Mouse (Mus musculus): ENCODE measurements around the gene Glud1. TPM values are rescaled to one million over a fixed set of nuclear protein-coding genes. Genes with fewer than 3 reads are reported as not detected.

The Glud1 gene
- total RNA-seq, 2 experiments from 2014 or later: 127 to 222 TPM

DNA sequence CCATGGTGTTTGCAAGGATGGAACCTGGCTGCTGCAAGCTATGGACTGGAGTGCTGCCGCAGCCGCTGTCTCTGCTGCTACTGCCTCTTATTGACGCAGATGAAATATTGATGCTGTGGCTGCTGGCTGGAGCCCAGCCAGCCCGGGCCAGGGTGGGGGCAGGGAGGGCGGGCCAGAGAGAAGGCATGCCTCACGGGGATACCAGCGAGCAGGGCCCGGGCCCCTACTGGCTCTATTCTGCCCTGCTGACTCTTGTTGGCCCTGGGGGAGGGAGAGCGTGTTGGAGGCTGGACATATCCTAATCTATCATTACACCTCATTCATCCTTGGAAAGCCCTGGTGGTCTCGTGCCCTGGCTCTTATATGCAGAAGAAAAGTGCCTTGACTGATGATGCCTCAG lies 64.0 kb downstream of the Glud1 start, which contains the start of gene Sncg:
Gene Sncg (minus strand): TSS at position 213 of the 400 bp plus-strand sequence.
- no peak for ATAC-seq (replicated peaks; ENCODE audit: poor library complexity, severe bottlenecking)

DNA sequence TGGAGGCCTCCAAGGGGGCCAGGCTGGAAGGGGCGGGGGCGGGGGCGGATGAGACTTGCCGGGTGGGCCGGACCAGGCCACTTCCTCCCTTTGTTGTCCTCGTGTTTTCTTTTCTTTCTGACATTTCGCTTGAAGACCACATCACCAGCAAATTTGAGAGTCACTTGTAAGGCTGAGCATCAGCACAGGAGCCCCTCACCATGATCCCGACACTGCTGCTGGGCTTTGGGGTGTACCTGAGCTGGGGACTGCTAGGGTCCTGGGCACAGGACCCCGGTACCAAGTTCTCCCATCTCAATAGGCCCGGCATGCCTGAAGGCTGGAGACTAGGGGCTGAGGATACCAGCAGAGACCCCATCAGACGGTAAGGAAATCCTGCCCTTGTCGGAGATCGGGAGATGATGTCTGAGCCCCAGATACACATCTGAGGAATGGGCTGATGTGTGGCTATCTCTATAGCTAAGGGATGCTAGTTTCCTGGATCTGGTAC lies 64.9 kb downstream of the Glud1 start, which contains the start of gene Mmrn2:
Gene Mmrn2 (plus strand): TSS at position 51 of the 490 bp plus-strand sequence.
- no peak for ATAC-seq (replicated peaks; ENCODE audit: poor library complexity, severe bottlenecking)

DNA sequence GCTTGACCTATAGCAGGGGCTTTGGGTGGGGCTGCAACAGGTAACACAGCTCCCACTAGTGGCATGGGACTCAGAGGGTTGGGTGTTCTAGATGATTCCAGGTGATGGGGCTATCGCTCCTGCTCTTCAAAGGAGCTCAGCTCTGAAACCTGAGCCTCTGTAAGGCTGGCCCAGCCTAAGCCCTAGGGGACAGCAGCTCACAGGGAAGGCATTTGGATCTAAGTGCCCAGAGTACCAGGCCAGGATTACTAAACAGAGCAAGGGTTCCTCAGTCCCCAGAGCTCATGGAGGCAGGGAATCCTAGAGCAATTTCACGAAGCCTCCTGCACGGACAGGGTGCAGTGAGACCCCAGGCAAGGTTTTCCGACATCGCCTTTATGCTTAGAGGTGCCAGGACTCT lies 65.4 kb downstream of the Glud1 start:
- ATAC-seq (replicated peaks; ENCODE audit: poor library complexity, severe bottlenecking): no peak

DNA sequence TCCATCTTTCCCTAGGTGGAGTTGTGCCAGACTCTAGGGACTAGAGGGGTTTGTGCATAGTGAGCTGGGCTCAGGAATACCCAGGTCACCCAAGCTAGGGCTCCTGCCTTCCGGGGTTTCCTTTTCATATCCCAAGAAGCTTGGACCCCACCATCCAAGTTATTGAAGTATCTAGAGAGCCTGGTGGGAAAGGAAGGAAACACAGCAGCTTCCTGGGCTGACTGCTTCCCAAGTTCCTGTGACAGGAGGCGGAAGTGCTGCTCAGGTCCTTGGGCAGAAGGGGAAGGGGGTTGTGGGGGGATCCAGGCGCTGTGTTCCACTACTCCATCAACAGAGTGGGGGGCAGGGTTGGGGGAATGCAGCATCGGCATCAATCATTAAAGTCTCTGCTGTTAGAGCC lies 66.6 kb downstream of the Glud1 start:
- no peak for ATAC-seq (replicated peaks; ENCODE audit: poor library complexity, severe bottlenecking)

DNA sequence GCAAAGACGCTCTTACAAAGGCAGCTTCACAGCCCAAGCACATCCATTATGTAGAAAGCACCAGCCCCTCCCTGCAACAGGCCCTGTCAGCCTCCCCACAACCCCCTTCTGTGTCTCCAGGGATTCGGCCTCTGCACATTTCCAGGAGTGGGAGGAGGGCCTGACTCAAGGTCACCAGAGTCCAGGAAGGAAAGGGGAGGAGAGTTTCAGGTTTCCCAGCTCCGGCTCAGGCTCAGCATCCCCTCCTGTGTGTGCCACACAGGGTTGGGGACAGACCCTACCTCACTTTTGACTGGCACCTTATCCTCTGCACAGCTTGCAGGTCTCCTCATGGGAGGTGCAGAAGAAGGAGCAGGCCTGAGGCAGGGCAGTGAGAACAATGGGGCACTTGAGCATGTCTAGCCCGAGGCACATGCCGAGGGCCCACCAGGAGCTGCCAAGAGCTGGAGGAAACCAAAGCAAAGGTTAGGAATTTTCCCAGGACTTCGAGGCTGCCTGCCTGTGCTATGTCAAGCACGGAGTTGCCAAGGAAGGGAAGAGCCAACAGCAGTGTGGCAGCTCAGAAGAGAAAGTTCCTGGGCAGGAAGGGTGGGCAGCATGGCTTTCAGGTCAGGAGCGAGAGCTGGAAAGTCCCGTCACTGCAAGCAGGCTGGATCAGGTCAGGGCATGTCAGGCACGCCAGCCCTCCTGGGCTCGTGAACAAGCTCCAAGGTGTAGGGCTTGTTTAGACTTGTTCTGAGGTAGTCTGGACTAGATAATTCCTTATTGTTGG lies 68.2 kb downstream of the Glud1 start:
- ATAC-seq (replicated peaks; ENCODE audit: poor library complexity, severe bottlenecking): no peak

DNA sequence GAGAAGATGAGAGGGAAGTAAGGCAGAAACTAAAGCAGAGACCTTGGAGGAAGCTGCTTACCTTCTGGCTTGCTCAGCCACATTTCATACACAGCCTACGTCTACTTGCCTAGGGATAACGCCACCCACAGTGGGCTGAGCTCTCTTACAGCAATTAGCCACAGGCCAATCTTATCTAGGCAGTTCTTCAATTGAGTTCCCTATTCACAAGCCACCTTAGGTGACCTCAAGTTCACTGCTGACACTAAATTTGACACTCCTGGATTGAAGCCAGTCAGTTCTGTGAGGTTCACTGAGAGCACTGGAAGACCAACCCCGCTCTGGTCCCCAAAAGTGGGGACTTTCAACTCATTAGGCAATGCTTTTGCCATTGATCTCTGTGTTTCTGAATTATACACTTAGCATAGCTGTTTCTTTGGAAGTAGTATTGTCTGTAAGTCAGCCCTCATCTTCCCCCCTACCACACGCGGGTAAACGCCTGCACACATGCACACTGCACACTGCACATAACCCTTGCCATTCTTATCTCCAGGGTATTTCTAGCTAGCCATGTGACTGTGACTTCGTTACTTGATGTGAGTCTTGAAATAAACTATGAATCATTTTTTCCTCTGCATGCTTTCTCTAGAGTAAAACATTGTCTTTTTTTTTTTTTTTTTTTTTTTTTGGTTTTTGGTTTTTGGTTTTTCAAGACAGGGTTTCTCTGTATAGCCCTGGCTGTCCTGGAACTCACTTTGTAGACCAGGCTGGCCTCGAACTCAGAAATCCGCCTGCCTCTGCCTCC lies 72.6 kb downstream of the Glud1 start:
- ATAC-seq (replicated peaks; ENCODE audit: poor library complexity, severe bottlenecking): no peak

DNA sequence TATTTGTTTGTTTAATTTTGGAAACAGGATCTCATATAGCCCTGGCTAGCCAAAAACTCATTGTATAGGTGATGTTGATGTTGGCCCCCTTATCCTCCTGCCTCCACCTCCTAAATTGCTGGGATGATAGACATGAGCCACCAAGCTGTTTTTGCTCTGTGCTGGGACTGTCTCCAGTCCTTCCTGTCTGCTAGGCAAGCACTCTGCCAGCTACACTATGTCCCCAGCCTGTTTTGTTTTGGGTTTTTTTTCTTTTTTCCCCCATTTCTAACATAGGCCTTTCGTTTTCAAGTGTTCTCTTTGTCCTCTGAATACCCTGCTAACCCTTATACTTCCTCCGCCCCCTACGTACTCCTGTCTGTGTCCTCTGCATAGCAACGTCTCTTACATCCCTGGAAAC lies 82.8 kb downstream of the Glud1 start:
- no peak for ATAC-seq (replicated peaks; ENCODE audit: poor library complexity, severe bottlenecking)

Other genes starting within 250 kb of the Glud1 start
- gene Anxa8, start 224.7 kb upstream of the Glud1 start, total RNA-seq (2014; fragmentation: Nextera tagmentation): not detected in 2 replicates
- not detected in 2 replicates for gene Anxa8, start 224.7 kb upstream of the Glud1 start, total RNA-seq (2017)
- gene A630023A22Rik, start 208.0 kb upstream of the Glud1 start, total RNA-seq (2014; fragmentation: Nextera tagmentation): not detected in 2 replicates
- not detected in 2 replicates for gene A630023A22Rik, start 208.0 kb upstream of the Glud1 start, total RNA-seq (2017)
- gene Npy4r, start 158.2 kb upstream of the Glud1 start, total RNA-seq (2014; fragmentation: Nextera tagmentation): not detected in 2 replicates
- gene Npy4r, start 158.2 kb upstream of the Glud1 start, total RNA-seq (2017): not detected in 2 replicates
- gene Gprin2, start 109.1 kb upstream of the Glud1 start, total RNA-seq (2014; fragmentation: Nextera tagmentation): not detected in 2 replicates
- gene Gprin2, start 109.1 kb upstream of the Glud1 start, total RNA-seq (2017): not detected in 2 replicates
- gene Syt15, start 91.1 kb upstream of the Glud1 start, total RNA-seq (2014; fragmentation: Nextera tagmentation): not detected in 2 replicates
- not detected in 2 replicates for gene Syt15, start 91.1 kb upstream of the Glud1 start, total RNA-seq (2017)
- gene Shld2, start 234 bp upstream of the Glud1 start, total RNA-seq (2014; fragmentation: Nextera tagmentation): 6.6 and 16.8 TPM in 2 replicates
- 7.9 and 17.8 TPM in 2 replicates for gene Shld2, start 234 bp upstream of the Glud1 start, total RNA-seq (2017)
- gene Fam25c, start 44.7 kb downstream of the Glud1 start, total RNA-seq (2014; fragmentation: Nextera tagmentation): not detected in 2 replicates
- not detected in 2 replicates for gene Fam25c, start 44.7 kb downstream of the Glud1 start, total RNA-seq (2017)
- gene Sncg, start 64.1 kb downstream of the Glud1 start, total RNA-seq (2014; fragmentation: Nextera tagmentation): not detected in 2 replicates
- not detected in 2 replicates for gene Sncg, start 64.1 kb downstream of the Glud1 start, total RNA-seq (2017)
- not detected in 2 replicates for gene Mmrn2, start 64.7 kb downstream of the Glud1 start, total RNA-seq (2014; fragmentation: Nextera tagmentation)
- not detected in 2 replicates for gene Mmrn2, start 64.7 kb downstream of the Glud1 start, total RNA-seq (2017)
- not detected in 2 replicates for gene Bmpr1a, start 192.6 kb downstream of the Glud1 start, total RNA-seq (2014; fragmentation: Nextera tagmentation)
- gene Bmpr1a, start 192.6 kb downstream of the Glud1 start, total RNA-seq (2017): 0.04 and 0.46 TPM in 2 replicates
- not detected in 2 replicates for gene 9230112D13Rik, start 212.1 kb downstream of the Glud1 start, total RNA-seq (2014; fragmentation: Nextera tagmentation)
- not detected in 2 replicates for gene 9230112D13Rik, start 212.1 kb downstream of the Glud1 start, total RNA-seq (2017)